Mouse (Mus musculus) lung, adult 18-20 months (tissue): ENCODE measurements around the gene Adad2.

Experiments used
- DNase-seq, 2 experiments: peaks; one replicate each; pipeline ENCODE4 v3.0.0; 2022; ENCODE audit warnings: mixed read lengths in 2 of 2

Gene Adad2

GRCm38 (mm10) chr8:119644429-119644960 is 31.9 kb downstream of the Adad2 start:
- no peak for DNase-seq

DNA sequence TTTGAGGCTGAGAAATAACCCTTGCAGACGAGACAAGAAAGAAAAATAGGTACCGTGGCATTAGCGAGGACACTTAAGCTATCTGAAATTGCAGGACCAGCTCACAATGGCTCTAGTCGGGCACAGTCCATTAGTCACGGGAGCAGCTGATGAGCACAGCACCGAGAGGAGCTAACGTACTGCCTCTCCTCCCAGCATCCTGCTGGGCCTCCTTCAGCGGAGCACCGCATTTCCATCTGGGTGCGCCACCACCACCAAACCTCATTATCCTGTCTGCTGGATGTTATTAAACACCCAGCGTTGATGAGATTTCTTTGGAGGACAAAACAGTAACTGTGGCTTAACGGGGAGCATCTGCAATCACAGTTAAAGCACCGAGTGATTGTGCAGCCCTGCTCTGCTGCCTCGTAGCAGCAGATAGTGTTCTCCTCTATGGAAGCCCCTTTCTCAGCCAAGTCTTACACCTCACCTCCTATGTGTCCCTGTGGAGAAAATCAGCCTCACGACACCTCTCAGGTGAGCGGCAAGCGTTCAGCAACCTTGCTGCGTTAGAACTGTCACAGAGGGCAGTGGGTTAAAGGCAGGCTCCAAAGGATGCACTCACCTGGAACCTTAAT is 32.5 kb downstream of the Adad2 start:
- DNase-seq: no peak

- no peak for DNase-seq
These were observed 33.6 kb downstream of the Adad2 start for GRCm38 (mm10) chr8:119646197-119646596.

DNA sequence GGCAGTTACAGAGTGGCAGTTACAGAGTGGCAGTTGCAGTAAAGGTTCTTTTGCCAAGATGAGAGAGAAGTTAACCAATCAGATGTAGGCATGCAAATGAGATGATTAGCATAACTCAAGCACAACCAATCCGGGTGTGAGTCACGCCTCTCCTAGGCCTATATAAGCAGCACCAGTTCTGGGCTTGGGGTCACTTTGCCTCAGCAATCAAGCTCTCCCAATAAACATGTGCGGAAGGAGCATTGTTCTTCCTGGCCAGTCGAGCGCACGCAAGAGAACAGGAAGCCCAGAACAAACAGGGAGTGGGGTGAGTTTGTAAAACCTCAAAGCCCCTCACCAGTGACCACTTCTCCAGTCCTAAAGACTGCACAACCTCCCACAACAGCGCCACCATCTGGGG is 34.3 kb downstream of the Adad2 start:
- no peak for DNase-seq

GRCm38 (mm10) chr8:119651324-119651723 is 38.8 kb downstream of the Adad2 start:
- no peak for DNase-seq

DNA sequence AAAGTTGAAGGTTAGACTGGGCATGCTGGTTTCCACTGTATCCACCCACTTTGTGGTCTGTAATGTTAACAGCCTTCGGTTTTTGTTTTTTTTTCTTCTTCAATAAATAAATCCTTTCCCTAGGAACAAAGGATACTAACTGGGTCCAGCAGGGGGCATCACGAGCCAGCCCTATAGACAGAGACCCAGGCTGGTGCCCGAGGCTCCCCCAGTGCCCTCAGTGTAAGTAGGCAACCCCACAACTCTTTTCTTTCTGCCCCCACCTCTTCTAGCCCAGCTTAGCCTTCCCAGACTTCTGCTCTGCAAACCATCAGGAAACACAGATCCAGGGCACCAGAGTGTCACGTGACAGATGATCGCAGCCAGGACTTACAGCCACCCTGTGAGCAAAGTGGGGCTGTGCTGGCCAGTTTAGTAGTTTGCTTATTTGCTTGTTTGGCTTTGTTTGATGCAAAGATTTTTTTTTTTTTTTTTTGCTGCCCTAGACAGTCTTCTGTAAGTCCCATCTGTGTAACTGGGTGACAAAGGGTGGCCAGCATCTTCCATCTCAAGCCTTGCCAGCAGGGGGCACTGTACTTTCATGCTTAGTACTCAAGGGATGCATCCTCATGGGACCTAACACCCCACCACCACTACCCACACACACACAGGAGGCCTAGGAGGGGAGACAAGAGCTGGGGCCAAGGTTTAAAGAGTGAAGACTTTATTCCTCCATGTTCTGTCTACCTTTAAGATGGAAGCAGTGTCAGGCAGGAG is 44.3 kb downstream of the Adad2 start:
- peak; percentile 49 to 60 for DNase-seq

- DNase-seq: peak; percentile 79 to 87
These were observed 48.5 kb downstream of the Adad2 start for GRCm38 (mm10) chr8:119661081-119661480.

- DNase-seq: peak; percentile 51 to 60
These were observed 49.3 kb downstream of the Adad2 start for GRCm38 (mm10) chr8:119661892-119662291.

DNA sequence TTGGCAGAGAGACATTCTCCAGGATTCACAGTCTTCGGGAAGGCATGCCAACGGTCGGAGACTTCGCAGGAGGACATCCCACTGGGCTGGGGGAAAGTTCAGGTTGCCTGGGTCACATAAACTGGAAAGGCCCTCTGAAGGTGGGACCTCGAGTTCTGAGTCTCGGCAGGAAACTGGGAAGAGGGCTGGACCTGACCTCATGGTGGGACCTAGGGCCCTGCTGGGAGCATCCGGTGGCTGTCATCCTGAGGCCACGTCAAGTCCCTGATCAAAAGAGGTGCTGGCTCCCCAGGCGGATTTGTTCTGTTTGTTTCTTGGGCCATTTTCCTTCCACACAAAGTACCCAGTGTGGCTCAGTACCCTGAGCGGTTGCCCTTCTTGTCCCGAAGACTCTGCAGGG is 50.9 kb downstream of the Adad2 start:
- no peak for DNase-seq

DNA sequence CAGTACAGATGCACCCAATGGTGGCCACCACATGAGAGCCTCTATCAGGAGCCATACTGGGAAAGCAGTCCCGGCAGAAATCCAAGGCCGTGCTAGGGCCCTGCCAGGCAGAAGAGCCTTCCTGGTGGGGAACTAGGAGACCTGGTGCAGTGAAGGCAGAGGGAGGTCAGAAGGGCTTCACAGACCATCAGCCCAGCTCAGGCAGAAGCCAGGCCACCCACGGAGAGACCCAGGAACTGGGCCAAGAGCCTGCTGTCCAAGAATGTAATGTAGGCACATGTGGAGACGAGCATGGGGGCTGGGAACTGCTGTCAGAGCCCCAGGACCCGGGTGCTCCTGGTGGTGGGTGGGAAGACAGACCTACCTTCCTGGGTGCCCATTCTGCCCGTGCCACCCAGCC is 52.7 kb downstream of the Adad2 start:
- no peak for DNase-seq
